Mouse (Mus musculus) ovary, adult 10 weeks (tissue): ENCODE measurements around the gene Abcd1. TPM values are rescaled to one million over a fixed set of nuclear protein-coding genes. Genes with fewer than 3 reads are reported as not detected.

Experiments used
- polyA plus RNA-seq: library from polyadenylated mRNA; stranded (reverse); fragments of 350-450 nt; fragmentation: Illumina TruSeq; extraction: RNeasy Lipid Tissue Mini Kit (QIAGEN cat#74804); gene quantifications from one replicate; pipeline ENCODE4 v1.2.3, GENCODE M21; 2014

Gene Abcd1
- 1.4 TPM for polyA plus RNA-seq

DNA sequence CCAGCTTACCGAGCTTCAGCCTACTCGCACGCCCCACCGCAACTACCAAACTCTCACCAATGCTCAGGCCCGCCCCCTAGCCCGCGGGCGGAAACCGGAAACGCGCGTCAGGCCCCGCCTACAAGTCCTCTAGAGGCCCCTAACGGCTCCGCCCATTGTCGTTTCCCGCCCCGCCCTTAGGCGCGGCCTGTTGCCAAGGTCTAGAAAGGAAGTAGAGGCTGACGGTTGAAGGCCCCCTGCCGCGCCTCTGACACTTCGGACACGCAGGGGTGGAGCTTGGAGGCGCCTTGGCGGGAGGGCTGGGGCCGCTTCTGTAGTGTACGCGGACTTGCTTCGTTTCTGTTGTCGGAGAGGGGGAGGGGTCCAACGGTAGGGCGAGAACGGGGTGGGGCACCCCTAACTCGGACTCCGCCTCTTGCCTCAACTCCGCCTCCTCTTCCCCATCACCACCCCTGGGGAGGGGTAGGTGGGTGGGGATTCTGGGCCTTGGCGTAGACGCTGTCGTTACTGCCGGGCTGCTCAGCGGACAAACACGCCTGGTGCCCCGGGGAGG, at the start of gene Abcd1, which contains the start of gene Bcap31:
Gene Abcd1, plus strand, starts transcription at position 489 of the 553 bp plus-strand sequence.
Gene Bcap31, minus strand, starts transcription at position 67 of the 553 bp plus-strand sequence.

DNA sequence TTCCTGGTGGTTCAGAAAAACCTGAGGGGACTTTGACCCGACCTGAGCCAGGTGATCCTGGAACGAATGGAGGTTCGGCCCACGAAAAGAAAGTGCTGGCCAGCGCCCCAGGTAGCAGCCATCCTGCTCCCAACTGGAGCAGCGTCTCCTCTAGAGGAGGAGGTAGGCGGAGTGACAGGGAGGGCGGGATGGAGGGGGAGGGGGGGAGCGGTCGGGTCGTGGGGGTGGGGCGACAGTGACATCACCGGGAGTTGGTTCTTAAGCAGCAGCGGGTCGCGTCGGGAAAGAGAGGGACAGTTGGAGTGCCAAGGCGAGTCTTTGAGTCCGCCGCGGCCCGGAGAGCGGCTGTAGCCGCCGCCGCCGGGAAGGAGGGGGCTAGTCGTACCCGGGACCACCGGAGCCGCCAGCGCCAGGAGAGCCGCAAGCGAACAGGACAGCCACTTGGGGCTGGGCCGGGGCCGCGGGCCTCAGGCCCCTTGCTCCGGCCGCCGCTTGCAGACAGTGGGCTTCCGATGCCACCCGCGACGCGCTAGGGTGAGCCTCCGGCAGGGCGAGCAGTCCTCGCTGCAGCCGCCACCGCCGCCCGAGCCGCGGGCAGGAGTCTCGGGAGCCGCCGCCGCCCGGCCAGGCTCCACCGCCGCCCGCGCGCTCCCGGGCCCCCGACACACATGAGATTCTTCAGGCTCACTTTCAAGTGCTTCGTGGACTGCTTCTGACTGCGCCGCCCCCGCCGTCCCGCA, 43.3 kb upstream of the Abcd1 start, which contains the start of gene Slc6a8:
Gene Slc6a8, plus strand, starts transcription at position 272 of the 740 bp plus-strand sequence.

DNA sequence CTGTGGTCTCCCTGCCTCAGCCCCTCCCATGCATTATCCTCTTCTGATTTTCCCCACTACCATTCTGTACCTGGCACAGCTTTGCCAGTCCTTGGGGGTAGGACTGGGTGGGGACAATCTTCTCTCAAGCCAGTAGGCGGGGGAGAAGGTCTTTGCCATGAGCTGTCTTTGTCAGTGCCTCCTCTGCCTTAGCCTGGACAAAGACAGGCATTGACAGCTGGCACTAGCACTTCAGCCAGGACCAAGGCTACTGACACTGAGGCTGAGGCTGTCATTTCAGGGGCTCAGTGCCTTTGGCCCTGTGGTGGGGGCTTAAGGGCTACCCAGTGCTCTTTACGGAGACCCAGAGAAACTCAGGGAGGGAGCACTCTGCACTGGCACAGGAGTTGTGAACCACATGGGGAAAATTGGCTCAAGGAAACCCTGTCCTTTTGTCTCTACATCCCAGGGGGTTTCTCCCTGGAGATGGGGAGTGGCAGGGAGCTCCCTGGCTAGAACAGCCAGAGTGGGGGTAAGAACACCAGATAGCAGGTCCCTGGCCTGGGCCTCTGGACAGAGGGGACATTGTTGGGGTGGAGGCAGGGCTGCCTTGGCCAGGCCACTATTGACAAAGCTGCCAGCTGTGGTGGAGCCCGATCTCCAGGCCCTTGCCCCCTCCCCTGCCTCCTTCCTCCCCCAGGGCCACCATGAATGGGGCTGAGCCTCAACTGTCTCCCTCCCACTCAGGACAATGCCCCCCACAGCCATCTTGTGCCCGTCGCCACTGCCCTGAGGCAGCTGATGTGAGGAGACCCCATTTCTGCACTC, 40.1 kb downstream of the Abcd1 start, which contains the start of gene Plxnb3:
Gene Plxnb3, plus strand, starts transcription at position 757 of the 807 bp plus-strand sequence.

DNA sequence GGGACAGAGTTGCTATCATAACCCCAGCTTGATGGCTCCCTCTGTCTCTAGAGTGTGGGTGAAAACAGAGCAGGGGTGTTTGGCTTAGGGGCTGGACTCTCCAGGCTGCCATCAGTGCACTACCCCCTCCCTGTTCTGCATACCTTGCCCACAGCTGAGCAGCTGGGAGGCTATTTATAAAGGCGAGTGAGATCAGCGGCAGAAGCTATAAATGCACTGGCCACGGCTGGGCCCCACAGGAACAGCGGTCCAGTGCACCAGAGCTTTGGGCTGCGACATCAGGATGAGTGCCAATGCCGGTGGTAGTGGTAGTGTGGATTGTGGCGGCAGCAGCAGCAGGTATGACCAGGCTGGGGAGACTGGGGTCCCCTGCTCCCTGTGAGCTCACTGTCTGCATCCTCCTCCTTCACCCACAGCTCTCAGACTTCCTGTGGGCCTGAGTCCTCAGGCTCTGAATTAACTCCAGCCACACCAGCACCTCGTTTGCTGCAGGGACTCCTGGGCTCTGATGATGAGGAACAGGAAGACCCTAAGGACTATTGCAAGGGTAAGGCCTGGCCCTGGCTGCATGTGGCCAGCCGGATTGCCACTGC, 57.9 kb downstream of the Abcd1 start, which contains the start of gene Srpk3:
Gene Srpk3, plus strand, starts transcription at position 238 of the 593 bp plus-strand sequence.

DNA sequence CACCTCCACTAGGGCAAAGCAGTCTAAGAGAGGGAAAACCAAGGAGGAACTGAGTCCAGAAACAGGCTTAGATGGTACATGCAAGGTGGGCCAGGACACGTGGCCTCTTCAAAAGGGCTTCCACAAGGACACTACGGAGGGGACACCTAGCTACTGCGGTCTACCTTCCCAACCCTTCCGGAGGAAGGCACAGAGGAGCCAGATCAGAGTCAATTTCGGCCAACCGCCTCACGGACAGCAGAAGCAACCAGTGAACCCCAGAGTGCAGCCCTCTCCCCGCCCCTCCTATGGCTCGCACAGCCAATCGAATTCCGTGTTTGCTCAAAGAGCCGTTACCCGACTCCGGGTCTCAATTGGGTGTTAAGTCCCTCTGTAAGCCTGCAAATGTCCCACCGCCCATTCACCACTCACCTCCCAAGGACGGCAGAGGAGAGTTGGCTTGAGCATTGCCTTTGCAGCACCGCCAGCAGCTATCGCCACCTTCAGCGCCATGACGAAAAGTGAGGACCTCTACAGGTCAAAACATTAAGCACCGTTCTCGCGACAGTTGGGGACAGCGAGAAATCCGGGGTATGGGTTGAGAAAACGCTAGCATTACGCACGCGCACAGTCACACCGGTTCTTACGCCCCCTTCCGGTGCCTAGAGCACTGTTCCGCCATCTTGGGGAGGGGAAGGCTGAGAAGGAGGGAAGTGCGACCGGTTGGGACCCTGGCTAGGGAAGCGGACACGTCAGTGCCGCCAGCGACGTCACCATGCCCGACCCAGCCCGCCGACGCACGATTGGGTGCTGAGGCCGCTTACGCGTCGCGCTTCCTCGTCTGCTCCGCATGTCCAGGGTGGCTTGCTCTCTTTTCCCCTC, 70.2 kb downstream of the Abcd1 start, which contains the start of the genes Idh3g and Ssr4:
Gene Idh3g, minus strand, starts transcription at position 534 of the 861 bp plus-strand sequence.
Gene Ssr4, plus strand, starts transcription at position 665 of the 861 bp plus-strand sequence.

Other genes starting within 250 kb of the Abcd1 start
- gene Bgn, start 233.0 kb upstream of the Abcd1 start, polyA plus RNA-seq = 258 TPM
- 1.3 TPM for gene Atp2b3, start 213.5 kb upstream of the Abcd1 start, polyA plus RNA-seq
- gene Dusp9, start 77.2 kb upstream of the Abcd1 start, polyA plus RNA-seq = not detected
- gene Pnck, start 56.5 kb upstream of the Abcd1 start, polyA plus RNA-seq = not detected
- gene Slc6a8, start 43.4 kb upstream of the Abcd1 start, polyA plus RNA-seq = 24.7 TPM
- gene Bcap31, start 422 bp upstream of the Abcd1 start, polyA plus RNA-seq = 139 TPM
- not detected for gene Plxnb3, start 40.5 kb downstream of the Abcd1 start, polyA plus RNA-seq
- gene Srpk3, start 57.8 kb downstream of the Abcd1 start, polyA plus RNA-seq = not detected
- gene Idh3g, start 70.3 kb downstream of the Abcd1 start, polyA plus RNA-seq = 19.0 TPM
- 14.9 TPM for gene Ssr4, start 70.4 kb downstream of the Abcd1 start, polyA plus RNA-seq
- gene Pdzd4, start 108.4 kb downstream of the Abcd1 start, polyA plus RNA-seq = 1.2 TPM
- not detected for gene Avpr2, start 175.5 kb downstream of the Abcd1 start, polyA plus RNA-seq
- 0.48 TPM for gene L1cam, start 179.5 kb downstream of the Abcd1 start, polyA plus RNA-seq
- gene Arhgap4, start 205.3 kb downstream of the Abcd1 start, polyA plus RNA-seq = 0.46 TPM
- gene Naa10, start 205.3 kb downstream of the Abcd1 start, polyA plus RNA-seq = 6.2 TPM
- 2.0 TPM for gene Renbp, start 214.3 kb downstream of the Abcd1 start, polyA plus RNA-seq
- gene Hcfc1, start 249.8 kb downstream of the Abcd1 start, polyA plus RNA-seq = 43.7 TPM